Mouse (Mus musculus) NIH3T3 (cell line): Measurements from ENCODE around the gene Tead3.

Source experiments
- DNase-seq: peaks from one replicate; pipeline ENCODE4 v3.0.0-alpha.2; 2012; ENCODE audit warnings: low read depth

Tead3 gene

GRCm38 (mm10) chr17:28300850-28301249 is 49.8 kb downstream of the Tead3 start:
- no peak for DNase-seq

- DNase-seq, result no peak
These were observed 50.3 kb downstream of the Tead3 start for GRCm38 (mm10) chr17:28300323-28300722.

- no peak for DNase-seq
These were observed 50.8 kb downstream of the Tead3 start for GRCm38 (mm10) chr17:28299669-28300320.

GRCm38 (mm10) chr17:28298888-28299287 is 51.7 kb downstream of the Tead3 start:
- no peak for DNase-seq

- no peak for DNase-seq
These were observed 55.9 kb downstream of the Tead3 start for GRCm38 (mm10) chr17:28294449-28295333.

GRCm38 (mm10) chr17:28293716-28294115 is 56.9 kb downstream of the Tead3 start:
- no peak for DNase-seq

GRCm38 (mm10) chr17:28291346-28291745 is 59.3 kb downstream of the Tead3 start:
- DNase-seq, result no peak

GRCm38 (mm10) chr17:28290671-28291070 is 59.9 kb downstream of the Tead3 start:
- DNase-seq, result no peak

GRCm38 (mm10) chr17:28290262-28290661 is 60.4 kb downstream of the Tead3 start:
- peak; percentile 75 for DNase-seq

GRCm38 (mm10) chr17:28287980-28288379 is 62.6 kb downstream of the Tead3 start:
- DNase-seq, result no peak

- no peak for DNase-seq
These were observed 63.0 kb downstream of the Tead3 start for GRCm38 (mm10) chr17:28287578-28287977.

- DNase-seq, result no peak
These were observed 63.7 kb downstream of the Tead3 start for GRCm38 (mm10) chr17:28286964-28287363.

GRCm38 (mm10) chr17:28286133-28286532 is 64.5 kb downstream of the Tead3 start:
- no peak for DNase-seq

- DNase-seq, result peak; percentile 28
These were observed 67.4 kb downstream of the Tead3 start for GRCm38 (mm10) chr17:28283199-28283598.

GRCm38 (mm10) chr17:28281866-28282441 is 68.7 kb downstream of the Tead3 start:
- no peak for DNase-seq
